Mouse (Mus musculus): ENCODE results near the gene Slmap.
"Not testable (repeated sequence)": the region's sequence is repeated elsewhere in the genome, so short reads cannot be mapped to it uniquely, and the experiment has no call there.

GRCm38 (mm10) chr14:26386999-26387398, 147.7 kb downstream of the Slmap start:
- TF ChIP-seq POLR2AphosphoS2 (IDR thresholded peaks at IDR 0.05; ENCODE audit: low read depth, low read length); CTCF (conservative IDR thresholded peaks at IDR 0.05 in 1 of 2, IDR thresholded peaks at IDR 0.05 in 1 of 2; ENCODE audit: low read depth in 2 of 2, low read length in 2 of 2); MAFK (IDR thresholded peaks at IDR 0.05; ENCODE audit: insufficient replicate concordance, low read length); POLR2A (IDR thresholded peaks at IDR 0.05; ENCODE audit: low read depth, low read length); SIN3A (IDR thresholded peaks at IDR 0.05; ENCODE audit: low read length); ZKSCAN1 (IDR thresholded peaks at IDR 0.05; ENCODE audit: borderline replicate concordance, low read depth, low read length); IRF4 (IDR thresholded peaks at IDR 0.05; ENCODE audit: low read depth, low read length); ZNF384 (IDR thresholded peaks at IDR 0.05; ENCODE audit: low read depth, low read length); MYC (IDR thresholded peaks at IDR 0.05; ENCODE audit: low read depth, low read length); CHD2 (IDR thresholded peaks at IDR 0.05; ENCODE audit: low read length): not testable (repeated sequence)
